Mouse (Mus musculus) Muller cell, postnatal 12 days (primary cell): ENCODE results near the gene Rab31.

ENCODE experiments used
- DNase-seq: peaks from one replicate; pipeline ENCODE4 v3.0.0-alpha.2; 2015; ENCODE audit errors: inconsistent ontology term

The Rab31 gene

DNA sequence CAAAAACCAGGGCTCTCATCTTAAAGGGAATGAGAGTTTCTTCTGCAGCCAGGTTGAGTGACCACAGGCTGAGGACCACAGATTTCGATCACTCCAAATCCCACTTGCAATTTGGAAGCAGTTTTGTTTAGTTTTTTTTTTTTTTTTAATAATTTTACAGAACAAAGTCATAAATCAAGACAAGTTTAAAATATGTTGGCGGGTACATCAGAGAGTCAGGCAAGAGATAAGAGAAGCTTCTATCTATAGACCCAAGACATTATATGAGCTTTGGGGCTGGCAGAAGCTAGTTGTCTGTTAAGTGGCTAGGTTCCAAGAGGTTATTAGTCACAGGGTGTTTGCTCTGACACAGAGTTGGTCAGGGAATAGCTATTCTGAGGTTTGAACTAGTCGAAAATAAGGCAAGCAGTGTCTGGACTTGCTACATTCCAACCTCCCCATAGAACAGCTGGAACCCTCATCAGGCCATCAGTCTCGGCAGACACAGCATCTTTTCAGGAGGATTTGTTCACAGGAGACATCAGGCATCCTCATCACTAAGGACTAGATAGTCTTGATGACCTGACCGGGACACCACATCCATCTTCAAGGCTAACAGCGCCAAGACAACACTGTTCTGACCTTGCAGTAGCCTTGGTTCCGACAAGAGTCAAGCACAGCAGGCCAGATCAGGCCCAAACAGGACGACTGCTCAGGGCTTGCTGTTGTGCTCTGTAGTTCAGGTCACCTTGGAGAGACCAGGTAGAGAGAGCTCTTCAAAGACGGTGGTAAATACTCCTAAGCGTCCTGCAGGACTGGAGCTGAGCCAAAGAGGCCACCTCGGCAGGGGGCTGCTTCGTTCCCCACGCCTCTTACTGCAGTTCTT, 68.8 kb downstream of the Rab31 start:
- DNase-seq, result peak; percentile 53

DNA sequence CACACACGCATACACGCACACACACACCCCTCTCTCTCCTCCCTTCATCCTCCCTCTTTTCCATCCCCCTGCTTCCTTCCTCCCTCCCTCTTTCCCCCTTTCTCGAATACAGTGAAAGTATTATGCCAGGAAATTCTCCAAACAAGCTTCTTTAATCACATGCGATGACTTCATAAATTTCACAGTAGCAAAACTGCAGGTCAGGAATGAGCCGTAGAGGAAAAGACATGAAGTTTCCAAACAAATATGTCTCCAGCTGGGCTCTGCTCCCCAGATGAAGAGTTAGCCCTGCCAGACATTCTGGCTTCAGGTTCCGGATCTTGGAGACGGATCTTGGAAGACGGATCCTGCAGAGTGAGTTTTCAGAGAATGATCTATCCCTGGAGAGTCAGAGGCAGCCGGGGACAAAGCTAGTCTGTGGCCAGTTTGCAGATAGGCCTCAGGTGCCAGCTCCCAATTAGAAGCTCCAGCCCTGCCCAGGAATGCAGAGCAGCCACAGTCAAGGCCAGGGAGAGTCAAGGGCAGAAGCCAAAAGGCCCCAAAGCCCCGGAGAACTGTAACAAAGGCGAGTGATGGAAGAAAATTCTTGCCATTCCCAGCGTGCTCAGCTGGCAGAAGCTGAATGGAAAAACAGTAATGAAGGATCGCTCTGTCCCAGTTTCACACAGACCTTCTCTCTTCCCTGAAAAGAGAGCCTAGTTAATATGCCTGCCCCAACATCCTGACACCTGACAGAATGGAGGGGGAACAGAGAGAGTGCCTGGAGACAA, 70.6 kb downstream of the Rab31 start:
- DNase-seq, result peak; percentile 99

GRCm38 (mm10) chr17:65701356-65701755, 71.2 kb downstream of the Rab31 start:
- DNase-seq, result no peak

- DNase-seq, result no peak
These were observed 72.5 kb downstream of the Rab31 start for GRCm38 (mm10) chr17:65700060-65700459.

DNA sequence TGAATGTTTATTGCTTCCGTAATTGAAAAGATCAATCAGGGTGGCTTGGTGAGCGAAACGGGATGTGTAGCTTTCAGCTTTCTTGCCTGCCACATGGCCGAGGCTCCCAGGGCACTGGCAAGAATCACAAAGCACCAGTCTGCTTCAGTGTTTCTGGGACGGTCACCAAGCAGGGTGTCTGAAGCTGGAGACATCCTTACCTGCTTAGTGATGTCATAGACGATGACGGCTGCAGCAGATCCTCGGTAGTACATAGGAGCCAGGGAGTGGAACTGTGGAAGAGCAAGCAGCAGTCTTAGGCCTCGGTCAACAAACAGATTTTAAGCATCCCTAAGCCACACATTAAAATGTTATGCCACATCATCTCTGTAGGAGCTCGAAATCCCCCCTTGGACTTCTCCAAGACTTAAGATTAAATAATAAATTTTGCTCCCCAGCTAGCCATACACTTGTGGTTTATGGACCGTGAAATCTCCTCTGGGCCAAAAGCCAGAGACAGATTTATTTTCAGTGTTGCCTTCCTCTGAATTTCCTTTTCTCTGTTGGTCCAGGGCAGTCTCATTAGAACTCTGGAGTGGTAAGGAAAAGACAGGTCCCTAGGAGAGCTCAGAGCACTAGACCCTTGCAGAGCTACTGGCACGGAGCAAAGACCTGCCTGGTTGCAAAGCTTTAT, 74.6 kb downstream of the Rab31 start:
- DNase-seq, result peak; percentile 56

DNA sequence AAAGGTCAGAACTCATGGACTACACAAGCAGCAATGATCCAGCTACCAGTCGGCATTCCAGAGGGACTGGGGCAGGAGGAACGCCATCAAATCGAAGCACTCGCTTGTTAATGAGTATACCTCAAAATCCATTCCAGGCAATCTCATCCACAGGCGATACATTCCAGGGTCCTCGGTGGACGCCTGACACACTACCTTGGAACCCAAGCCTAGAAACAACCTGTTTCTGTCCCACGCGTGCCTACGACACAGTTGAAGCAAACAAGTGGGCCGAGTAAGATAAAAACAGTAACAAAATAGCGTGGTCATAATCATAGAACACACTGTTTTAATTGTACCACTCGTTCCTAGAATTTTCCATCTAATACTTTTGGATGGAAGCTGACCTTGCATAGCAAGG, 75.6 kb downstream of the Rab31 start:
- DNase-seq, result no peak

DNA sequence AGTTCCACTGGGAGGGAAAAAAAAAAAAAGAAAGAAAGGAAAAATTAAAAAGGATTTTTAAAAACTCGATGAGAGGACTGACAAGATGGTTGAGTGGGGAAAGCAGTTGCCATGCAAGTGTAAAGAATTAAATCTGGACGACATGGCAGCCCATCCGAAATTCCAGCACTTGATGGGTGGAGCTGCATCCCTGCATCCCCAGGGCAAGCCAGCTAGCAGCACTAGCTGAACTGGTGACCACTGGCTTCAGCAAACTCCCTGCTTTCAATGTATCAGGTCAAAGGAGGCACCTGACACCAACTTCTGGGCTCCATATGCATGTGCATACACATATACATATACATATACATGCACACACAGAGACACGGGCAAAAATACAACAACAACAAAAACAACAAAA, 80.3 kb downstream of the Rab31 start:
- no peak for DNase-seq

GRCm38 (mm10) chr17:65683731-65684130, 88.8 kb downstream of the Rab31 start:
- DNase-seq, result peak; percentile 61

- DNase-seq, result no peak
These were observed 89.2 kb downstream of the Rab31 start for GRCm38 (mm10) chr17:65683316-65683715.

DNA sequence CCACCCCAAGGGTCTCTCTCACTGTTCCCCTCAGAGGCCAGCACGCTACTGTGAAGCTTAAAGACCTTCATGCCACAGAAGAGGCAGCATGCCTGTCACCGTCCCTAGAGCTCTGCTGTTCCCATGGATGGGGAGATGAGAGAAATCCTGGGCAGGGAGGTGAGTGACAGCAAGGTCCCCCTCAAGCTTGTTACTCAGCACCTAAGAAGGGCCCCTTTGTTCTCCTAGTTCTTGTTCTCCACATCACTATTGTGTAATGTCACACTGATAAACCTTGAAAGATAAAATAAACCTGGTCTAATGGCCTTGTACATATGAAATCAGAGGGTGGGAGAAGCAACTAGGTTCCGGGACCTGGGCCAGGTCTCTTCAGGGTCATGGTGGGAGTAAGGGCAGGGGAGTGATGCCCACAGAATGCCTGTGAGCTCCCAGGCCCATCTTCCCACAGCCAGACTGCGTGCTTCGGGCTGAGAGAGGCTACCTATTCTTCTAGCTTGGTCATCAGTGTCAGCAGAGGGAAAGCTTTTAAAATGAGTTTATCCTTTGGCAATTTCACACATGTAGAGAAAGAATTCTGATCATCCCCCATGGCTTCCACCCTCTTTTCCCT, 90.4 kb downstream of the Rab31 start:
- no peak for DNase-seq

DNA sequence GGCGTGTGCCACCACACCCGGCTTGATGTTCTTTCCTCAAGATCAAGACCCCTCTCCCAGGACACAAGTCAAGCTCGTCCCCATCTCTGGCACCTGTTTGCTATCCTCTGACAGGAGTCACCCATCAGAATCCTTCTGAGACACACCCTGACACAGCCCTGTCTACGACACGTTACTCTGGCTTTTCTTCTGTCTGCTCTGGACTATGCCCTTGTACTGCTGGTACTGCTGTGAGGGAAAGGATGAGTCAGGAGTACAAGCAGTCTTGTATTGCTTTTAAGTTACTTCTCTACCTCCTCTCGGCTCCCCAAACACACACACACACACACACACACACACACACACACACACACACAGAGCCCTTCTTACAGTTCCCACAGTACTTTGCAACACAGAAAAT, 91.0 kb downstream of the Rab31 start:
- no peak for DNase-seq

GRCm38 (mm10) chr17:65680801-65681412, 91.6 kb downstream of the Rab31 start:
- no peak for DNase-seq

- no peak for DNase-seq
These were observed 92.6 kb downstream of the Rab31 start for GRCm38 (mm10) chr17:65679806-65680446.

DNA sequence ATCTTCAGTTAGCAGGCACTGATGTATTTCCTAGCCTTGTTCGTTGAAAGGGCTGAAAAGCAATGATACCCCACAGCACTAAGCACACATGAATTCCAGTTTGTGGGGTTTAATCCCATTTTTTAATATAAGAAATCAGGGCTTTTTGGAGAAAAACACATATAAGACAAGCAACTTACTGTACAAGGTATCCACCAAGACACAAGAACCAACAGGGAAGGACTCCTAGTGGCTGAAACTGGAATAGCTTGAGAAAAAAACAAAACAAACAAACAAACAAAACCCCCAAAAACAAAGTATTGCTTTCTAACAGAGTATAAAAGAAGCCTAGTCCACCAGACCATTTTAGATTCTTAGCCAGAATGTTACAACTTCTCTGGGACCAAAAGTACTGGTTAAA, 94.8 kb downstream of the Rab31 start:
- no peak for DNase-seq

DNA sequence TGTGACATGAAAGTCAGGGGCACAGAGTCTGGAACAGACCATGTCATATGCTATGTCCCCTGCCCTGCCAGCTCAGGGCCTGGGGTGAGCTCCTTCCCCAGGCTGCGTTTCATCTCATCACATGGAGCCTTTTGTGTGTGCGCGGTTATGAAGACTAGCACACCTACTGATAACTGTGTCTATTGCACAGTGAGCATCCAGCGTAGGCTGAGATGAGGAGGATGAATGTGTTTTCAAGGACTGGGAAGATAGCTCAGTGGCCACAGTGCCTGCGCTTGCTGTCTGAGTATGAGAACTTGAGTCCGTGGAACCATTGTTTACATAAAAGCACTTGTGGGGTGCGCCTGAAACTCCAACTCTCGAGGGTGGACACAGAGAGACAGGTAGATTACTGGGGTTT, 96.0 kb downstream of the Rab31 start:
- no peak for DNase-seq

GRCm38 (mm10) chr17:65675985-65676384, 96.6 kb downstream of the Rab31 start:
- DNase-seq, result no peak

DNA sequence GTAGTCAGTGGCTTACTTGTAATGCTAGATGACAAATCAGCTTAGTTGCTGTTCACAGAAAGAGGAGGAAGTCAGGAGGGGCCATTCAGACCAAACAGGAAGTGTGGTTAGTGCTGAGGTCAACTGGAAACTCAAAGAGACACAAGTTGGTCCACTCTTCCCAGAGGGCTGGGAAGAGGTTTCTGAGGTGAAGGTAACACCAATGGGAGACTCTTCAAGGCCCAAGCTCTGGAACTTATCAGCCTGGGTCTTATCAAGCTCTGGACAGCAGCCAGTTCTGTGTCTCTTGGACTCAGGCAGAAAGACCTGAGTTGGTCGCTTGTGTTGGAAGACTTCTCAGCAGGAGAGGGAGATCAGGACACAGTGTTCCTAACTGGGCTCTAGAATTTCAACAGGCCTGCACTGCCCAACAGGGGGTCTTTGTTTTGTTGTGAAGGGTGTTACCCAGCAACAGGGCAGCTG, 97.8 kb downstream of the Rab31 start:
- DNase-seq, result no peak

DNA sequence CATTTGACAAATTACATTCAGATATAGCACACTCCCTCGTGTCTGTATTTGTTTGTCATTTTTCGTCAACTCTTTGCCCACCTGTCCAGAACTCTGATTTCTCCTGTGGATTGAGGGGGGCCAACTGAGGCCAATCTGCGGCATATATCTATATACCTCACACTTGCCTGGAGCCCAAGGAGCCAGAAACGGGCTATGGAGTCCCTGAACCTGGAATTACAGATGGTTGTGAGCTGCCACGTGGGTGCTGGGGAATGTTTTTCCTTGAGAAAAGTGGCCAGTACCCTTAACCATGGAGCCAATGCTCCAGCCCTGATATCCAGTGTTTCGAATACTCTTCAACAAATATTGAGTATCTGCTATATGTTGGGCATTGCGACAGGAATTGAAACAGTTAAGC, 99.6 kb downstream of the Rab31 start:
- no peak for DNase-seq

DNA sequence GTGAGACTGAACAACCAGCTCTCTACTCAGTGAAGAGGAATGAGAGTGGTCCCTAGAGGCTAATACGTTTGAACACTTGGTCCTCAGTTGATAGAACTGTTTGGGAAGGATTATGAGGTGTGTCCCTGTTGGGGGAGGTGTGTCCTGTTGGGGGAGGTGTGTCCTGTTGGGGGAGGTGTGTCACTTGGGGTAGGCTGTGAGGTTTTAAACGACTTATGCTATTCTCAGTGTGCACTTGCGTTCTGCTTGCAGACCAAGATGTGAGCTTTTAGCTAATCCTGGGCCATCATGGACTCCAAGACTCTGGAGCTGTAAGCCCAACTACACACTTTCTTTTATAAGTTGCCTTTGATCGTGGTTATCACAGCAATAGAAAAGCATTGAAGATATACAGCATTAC, 103.5 kb downstream of the Rab31 start:
- no peak for DNase-seq

GRCm38 (mm10) chr17:65667792-65668191, 104.8 kb downstream of the Rab31 start:
- DNase-seq, result no peak
